Mouse (Mus musculus) forebrain, embryonic 14.5 days (tissue): ENCODE measurements at regions not wholly inside any gene's neighbourhood (a gene's known extent, or its start where the extent isn't known, plus 50 kb on each side); places are given as distances from the start of the nearest gene placed in this dataset.

ENCODE experiments used
- ATAC-seq: fragments of 200-750 bp; cut with Nextera tagmentation; 2 replicates; pipeline ENCODE4 v1.8.0; 2017; ENCODE audit warnings: mild to moderate bottlenecking, moderate library complexity
- DNase-seq: peaks from one replicate; pipeline ENCODE4 v3.0.0-alpha.2; 2015; ENCODE audit warnings: low spot score
- H3K27ac ChIP-seq: fragments of 300-500 bp; sonication (generic); 2 replicates; pipeline ENCODE4 v1.5.1; 2014; ENCODE audit warnings: low read depth, mild to moderate bottlenecking, control low read depth, low read length, moderate library complexity
- H3K27me3 ChIP-seq: fragments of 300-500 bp; sonication (generic); replicated peaks from 2 replicates; pipeline ENCODE4 v1.6.1; 2014; ENCODE audit warnings: low read length, control low read depth, mixed read lengths; ENCODE audit not compliant: control insufficient read depth, insufficient read depth
- H3K36me3 ChIP-seq: fragments of 300-500 bp; sonication (generic); 2 replicates; pipeline ENCODE4 v1.6.1; 2014; ENCODE audit warnings: low read length, control low read depth; ENCODE audit not compliant: control insufficient read depth, insufficient read depth
- H3K4me1 ChIP-seq: fragments of 300-500 bp; sonication (generic); 2 replicates; pipeline ENCODE4 v1.6.1; 2014; ENCODE audit warnings: antibody characterized with exemption, low read length, control low read depth; ENCODE audit not compliant: control insufficient read depth, insufficient read depth
- H3K4me2 ChIP-seq: fragments of 300-500 bp; sonication (generic); 2 replicates; pipeline ENCODE4 v1.6.1; 2014; ENCODE audit warnings: mild to moderate bottlenecking, control low read depth, low read length
- H3K4me3 ChIP-seq: fragments of 300-500 bp; sonication (generic); 2 replicates; pipeline ENCODE4 v1.5.1; 2014; ENCODE audit warnings: low read depth, low read length, control low read depth
- H3K9ac ChIP-seq: fragments of 300-500 bp; sonication (generic); 2 replicates; pipeline ENCODE4 v1.6.1; 2014; ENCODE audit warnings: mild to moderate bottlenecking, low read length, control low read depth, moderate library complexity
- H3K9me3 ChIP-seq: fragments of 300-500 bp; sonication (generic); replicated peaks from 2 replicates; pipeline ENCODE4 v1.6.1; 2016; ENCODE audit warnings: low read length, control low read depth, mixed read lengths; ENCODE audit not compliant: control insufficient read depth
- WGBS: fragments of 180-500 bp; shearing (Covaris S2); extraction: QIAGEN DNeasy Blood & Tissue Kit; methylation state at CpG from one replicate; pipeline ENCODE4 v1.1.7; 2014; 5-methylcytosine and 5-hydroxymethylcytosine counted together

DNA sequence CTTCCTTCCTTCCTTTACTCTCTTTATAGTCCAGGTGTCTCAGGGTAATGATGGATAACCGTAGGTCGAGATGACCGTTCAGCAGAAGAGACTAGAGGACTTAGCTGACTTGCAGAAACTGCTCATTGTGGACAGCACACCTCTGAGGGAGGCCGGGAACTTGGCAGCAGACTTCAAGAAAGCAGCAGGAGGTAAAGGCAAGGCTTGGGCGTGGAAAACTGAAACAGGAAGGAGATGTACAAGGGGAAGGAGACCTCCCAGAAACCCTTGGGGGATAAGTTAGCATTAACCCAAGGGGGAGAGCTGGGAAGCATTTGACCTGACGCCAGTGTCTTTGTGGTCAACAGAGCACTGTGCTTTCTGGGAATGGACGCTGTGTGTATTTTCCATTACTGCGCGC is 58.8 kb upstream of the Vangl1 start:
- no peaks in the 10 kb centered on the region for H3K27me3 ChIP-seq
- no peak overlapping the region for H3K9ac ChIP-seq
- no peaks in the 10 kb centered on the region for H3K4me1 ChIP-seq
- ATAC-seq (no peak; the same call in 1 of the 2 replicates), DNase-seq (no peak)
- no peaks in the 10 kb centered on the region for H3K9me3 ChIP-seq
- no peak overlapping the region for H3K4me2 ChIP-seq
- no peaks in the 10 kb centered on the region for H3K36me3 ChIP-seq
- no peak overlapping the region for H3K4me3 ChIP-seq
- 77% methylated on average over 9 of the region's 9 CpGs for WGBS
- H3K27ac ChIP-seq, result no peak overlapping the region

DNA sequence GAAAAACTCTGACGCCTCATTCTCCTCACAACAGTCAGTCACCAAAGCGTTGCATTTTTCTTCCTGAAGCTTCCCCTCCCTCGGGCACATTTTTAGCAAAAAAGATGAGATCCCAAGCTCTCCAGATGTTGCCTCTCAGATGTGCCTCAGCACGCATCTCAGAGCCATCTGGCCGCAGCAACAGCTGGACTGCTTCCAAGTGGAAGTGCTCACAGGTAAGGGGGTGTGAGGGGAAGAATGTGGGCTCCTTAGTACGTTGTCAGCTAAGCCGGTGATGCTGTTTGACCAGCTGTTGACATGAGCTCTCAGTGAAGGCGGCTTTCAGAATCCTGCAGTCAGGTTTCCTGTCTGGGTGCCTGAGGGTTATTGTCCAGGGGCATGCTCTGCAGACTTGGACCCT is 58.2 kb upstream of the Vangl1 start:
- H3K4me2 ChIP-seq, result no peak overlapping the region
- H3K4me3 ChIP-seq, result no peak overlapping the region
- WGBS, result 64% methylated on average over 8 of the region's 8 CpGs
- H3K36me3 ChIP-seq, result no peaks in the 10 kb centered on the region
- H3K4me1 ChIP-seq, result no peaks in the 10 kb centered on the region
- H3K9me3 ChIP-seq, result no peaks in the 10 kb centered on the region
- no peak for ATAC-seq
- no peaks in the 10 kb centered on the region for H3K27me3 ChIP-seq
- no peak overlapping the region for H3K9ac ChIP-seq
- peak; percentile 8 for DNase-seq
- H3K27ac ChIP-seq, result no peak overlapping the region

DNA sequence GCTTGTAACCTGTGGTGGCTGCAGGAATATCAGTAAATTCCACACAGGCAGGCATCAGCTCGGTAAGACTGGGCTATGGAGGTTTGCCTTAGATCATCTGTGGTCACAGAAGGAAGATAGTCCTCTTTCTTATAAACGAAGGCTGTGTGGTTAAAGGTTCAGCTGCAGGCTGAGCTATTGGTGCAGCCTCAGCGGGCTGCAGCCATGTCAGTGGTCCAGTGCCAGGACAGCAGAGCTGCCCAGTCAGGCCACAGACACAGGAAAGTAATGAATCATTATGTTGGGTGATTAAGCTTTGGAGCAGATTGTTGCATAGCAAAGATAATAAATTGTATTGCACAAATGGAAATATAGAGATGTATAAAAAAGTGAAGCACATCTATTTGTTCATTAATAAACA is 57.0 kb upstream of the Vangl1 start:
- DNase-seq, result no peak
- Histone ChIP-seq H3K27ac (no peak overlapping the region), H3K9ac (no peak overlapping the region), H3K36me3 (no peaks in the 10 kb centered on the region), H3K4me1 (no peaks in the 10 kb centered on the region), H3K27me3 (no peaks in the 10 kb centered on the region), H3K4me3 (no peak overlapping the region), H3K4me2 (no peak overlapping the region), H3K9me3 (no peaks in the 10 kb centered on the region)
- WGBS, result 86% methylated on average over 3 of the region's 3 CpGs
- ATAC-seq, result no peak
